Mouse (Mus musculus): ENCODE measurements around the gene Slc15a5. TPM values are rescaled to one million over a fixed set of nuclear protein-coding genes. Genes with fewer than 3 reads are reported as not detected.

The Slc15a5 gene
- total and polyA plus RNA-seq, 3 experiments: 0.98 TPM; not detected in 2

DNA sequence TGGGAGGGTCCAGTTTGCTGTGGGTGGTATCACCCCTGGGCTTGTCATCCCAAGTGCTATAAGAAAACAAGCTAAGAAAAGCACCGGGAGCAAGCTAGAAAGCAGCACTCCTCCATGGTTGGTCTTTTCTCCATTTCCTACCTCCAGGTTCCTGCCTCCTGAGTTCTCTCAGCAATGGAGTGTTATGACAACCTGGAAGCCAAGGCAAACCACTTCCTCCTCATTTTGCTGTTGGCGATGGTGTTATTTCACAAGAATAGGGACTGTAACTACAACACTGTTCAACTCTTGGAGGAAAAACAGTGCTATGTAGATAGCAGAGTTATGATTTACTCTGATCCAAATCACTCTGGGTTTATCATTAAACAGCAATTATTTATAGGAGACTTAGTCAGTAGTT is 34.4 kb downstream of the Slc15a5 start:
- TF ChIP-seq TAL1 (conservative IDR thresholded peaks at IDR 0.05; ENCODE audit: low read depth, low read length): no peak
- TF ChIP-seq POLR2AphosphoS5 (IDR thresholded peaks at IDR 0.05; ENCODE audit: insufficient replicate concordance, low read depth, low read length): no peak
- TF ChIP-seq GATA2 (IDR thresholded peaks at IDR 0.05; ENCODE audit: borderline replicate concordance, low read depth, low read length): no peak
- TF ChIP-seq GATA1 (IDR thresholded peaks at IDR 0.05; ENCODE audit: borderline replicate concordance, low read length): no peak
- TF ChIP-seq CTCF (IDR thresholded peaks at IDR 0.05; ENCODE audit: low read depth, low read length): no peak
- Histone ChIP-seq H3K4me3 (ENCODE audit: low read depth, low read length) (no peak overlapping the region), H3K27me3 (ENCODE audit: insufficient read depth, low read length) (no peaks in the 10 kb centered on the region), H3K9me3 (replicated peaks) (peaks cover 40% of the 10 kb centered on the region), H3K36me3 (replicated peaks) (no peaks in the 10 kb centered on the region), H3K4me1 (ENCODE audit: insufficient read depth, low read depth, low read length) (no peaks in the 10 kb centered on the region)
- no peak for DNase-seq (ENCODE audit: low spot score)
- no peak for ATAC-seq (ENCODE audit: extremely low read depth, insufficient number of reproducible peaks, low FRiP score, poor library complexity, severe bottlenecking)

DNA sequence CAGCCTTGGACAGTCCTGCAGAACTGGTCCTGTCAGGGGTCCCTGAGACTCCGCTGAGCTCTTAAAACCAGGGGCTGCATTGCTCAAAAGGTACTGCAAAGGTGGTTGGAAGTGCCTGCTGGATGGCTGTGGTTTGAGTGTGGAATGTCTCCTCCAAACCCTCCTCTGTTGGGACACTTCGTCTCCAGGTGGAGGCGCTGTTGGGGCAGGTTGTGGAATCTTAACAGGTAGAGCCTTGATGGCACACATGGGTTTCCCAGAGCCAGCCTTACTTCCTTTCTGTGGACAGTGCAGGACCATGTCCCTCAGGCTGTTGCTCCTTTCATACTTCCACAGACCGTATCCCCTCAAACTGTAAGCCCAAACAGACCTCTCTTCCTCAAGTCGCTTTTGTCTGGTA is 36.8 kb downstream of the Slc15a5 start:
- Histone ChIP-seq H3K4me3 (ENCODE audit: low read depth, low read length) (no peak overlapping the region), H3K36me3 (replicated peaks) (no peaks in the 10 kb centered on the region), H3K27me3 (ENCODE audit: insufficient read depth, low read length) (no peaks in the 10 kb centered on the region), H3K4me1 (ENCODE audit: insufficient read depth, low read depth, low read length) (no peaks in the 10 kb centered on the region), H3K9me3 (replicated peaks) (peaks cover 53% of the 10 kb centered on the region)
- ATAC-seq (ENCODE audit: extremely low read depth, insufficient number of reproducible peaks, low FRiP score, poor library complexity, severe bottlenecking): no peak
- TF ChIP-seq TAL1 (conservative IDR thresholded peaks at IDR 0.05; ENCODE audit: low read depth, low read length) (no peak), CTCF (IDR thresholded peaks at IDR 0.05; ENCODE audit: low read depth, low read length) (no peak), POLR2AphosphoS5 (IDR thresholded peaks at IDR 0.05; ENCODE audit: insufficient replicate concordance, low read depth, low read length) (no peak), GATA1 (IDR thresholded peaks at IDR 0.05; ENCODE audit: borderline replicate concordance, low read length) (no peak), GATA2 (IDR thresholded peaks at IDR 0.05; ENCODE audit: borderline replicate concordance, low read depth, low read length) (no peak)
- DNase-seq (ENCODE audit: low spot score): no peak

DNA sequence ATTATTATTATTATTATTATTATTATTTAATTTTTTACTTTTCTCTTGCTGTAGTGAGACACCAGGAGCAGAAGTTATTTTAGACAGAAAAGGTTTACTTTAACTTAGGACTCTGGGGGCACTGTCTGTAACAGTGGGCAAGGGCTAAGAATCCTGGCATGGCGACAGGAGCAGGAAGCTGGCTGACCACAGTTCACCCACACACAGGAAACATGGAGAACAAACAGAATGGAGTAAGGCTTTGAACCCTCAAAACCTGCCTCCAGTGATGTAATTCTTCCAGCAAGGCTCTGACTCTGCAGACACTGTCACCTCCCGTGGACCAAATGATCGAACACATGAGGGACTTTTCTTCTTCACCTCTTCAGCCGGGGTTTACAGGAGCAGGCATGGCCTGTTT is 37.9 kb downstream of the Slc15a5 start:
- H3K9me3 ChIP-seq (replicated peaks): peaks cover 53% of the 10 kb centered on the region
- TF ChIP-seq TAL1 (conservative IDR thresholded peaks at IDR 0.05; ENCODE audit: low read depth, low read length) (no peak), POLR2AphosphoS5 (IDR thresholded peaks at IDR 0.05; ENCODE audit: insufficient replicate concordance, low read depth, low read length) (no peak), GATA1 (IDR thresholded peaks at IDR 0.05; ENCODE audit: borderline replicate concordance, low read length) (no peak), GATA2 (IDR thresholded peaks at IDR 0.05; ENCODE audit: borderline replicate concordance, low read depth, low read length) (no peak), CTCF (IDR thresholded peaks at IDR 0.05; ENCODE audit: low read depth, low read length) (no peak)

DNA sequence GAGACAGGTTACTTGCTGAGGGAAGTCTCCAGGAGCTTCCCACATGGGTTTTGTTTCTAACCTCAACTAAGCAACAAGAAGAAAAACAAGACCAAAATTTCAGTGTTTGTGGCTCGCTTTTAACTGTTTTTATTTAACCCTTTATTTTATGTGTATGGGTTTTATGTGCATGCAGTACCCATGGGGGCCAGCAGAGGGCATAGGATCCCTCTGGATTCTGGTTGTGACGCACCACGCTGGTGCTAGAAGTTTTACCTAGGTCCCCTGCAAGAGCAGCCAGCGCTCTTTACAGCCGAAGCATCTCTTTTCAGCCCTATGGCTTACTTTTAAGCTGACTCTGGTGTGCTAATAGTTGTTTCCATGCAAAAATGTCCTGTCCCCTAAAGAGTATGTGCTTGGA is 42.1 kb downstream of the Slc15a5 start:
- DNase-seq (ENCODE audit: low spot score) (no peak), ATAC-seq (ENCODE audit: extremely low read depth, insufficient number of reproducible peaks, low FRiP score, poor library complexity, severe bottlenecking) (no peak)
- Histone ChIP-seq H3K4me3 (ENCODE audit: low read depth, low read length) (no peak overlapping the region), H3K4me1 (ENCODE audit: insufficient read depth, low read depth, low read length) (no peaks in the 10 kb centered on the region), H3K9me3 (replicated peaks) (peaks cover 41% of the 10 kb centered on the region), H3K27me3 (ENCODE audit: insufficient read depth, low read length) (no peaks in the 10 kb centered on the region), H3K36me3 (replicated peaks) (no peaks in the 10 kb centered on the region)
- TF ChIP-seq GATA2 (IDR thresholded peaks at IDR 0.05; ENCODE audit: borderline replicate concordance, low read depth, low read length) (no peak), POLR2AphosphoS5 (IDR thresholded peaks at IDR 0.05; ENCODE audit: insufficient replicate concordance, low read depth, low read length) (no peak), CTCF (IDR thresholded peaks at IDR 0.05; ENCODE audit: low read depth, low read length) (no peak), GATA1 (IDR thresholded peaks at IDR 0.05; ENCODE audit: borderline replicate concordance, low read length) (no peak), TAL1 (conservative IDR thresholded peaks at IDR 0.05; ENCODE audit: low read depth, low read length) (no peak)

More for the DNA sequence above, 37.9 kb downstream of the Slc15a5 start:
- Histone ChIP-seq H3K36me3 (replicated peaks) (no peaks in the 10 kb centered on the region), H3K4me3 (ENCODE audit: low read depth, low read length) (no peak overlapping the region), H3K4me1 (ENCODE audit: insufficient read depth, low read depth, low read length) (no peaks in the 10 kb centered on the region), H3K27me3 (ENCODE audit: insufficient read depth, low read length) (no peaks in the 10 kb centered on the region)
- DNase-seq (ENCODE audit: low spot score): no peak
- no peak for ATAC-seq (ENCODE audit: extremely low read depth, insufficient number of reproducible peaks, low FRiP score, poor library complexity, severe bottlenecking)

DNA sequence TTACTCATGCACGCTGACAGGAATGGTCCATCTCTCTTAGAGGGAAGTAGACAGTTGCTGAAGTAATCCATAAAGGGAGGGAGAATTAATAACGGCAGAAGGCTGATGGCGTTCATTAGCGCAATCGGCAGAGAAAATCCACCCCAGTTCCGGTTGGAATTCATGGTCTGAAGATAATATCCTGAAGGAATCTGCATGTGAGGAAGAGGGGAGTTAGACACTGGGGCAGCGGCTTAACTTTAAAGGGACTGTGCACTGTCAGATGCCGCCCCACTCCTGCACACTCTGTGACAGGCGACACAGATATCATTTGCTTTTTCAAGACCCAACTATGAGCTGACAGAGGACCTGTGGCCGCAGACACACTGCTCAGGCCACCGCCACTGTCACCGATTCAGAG is 42.8 kb downstream of the Slc15a5 start:
- Histone ChIP-seq H3K4me1 (ENCODE audit: insufficient read depth, low read depth, low read length) (no peaks in the 10 kb centered on the region), H3K4me3 (ENCODE audit: low read depth, low read length) (no peak overlapping the region), H3K36me3 (replicated peaks) (no peaks in the 10 kb centered on the region), H3K27me3 (ENCODE audit: insufficient read depth, low read length) (no peaks in the 10 kb centered on the region), H3K9me3 (replicated peaks) (peaks cover 36% of the 10 kb centered on the region)
- ATAC-seq (ENCODE audit: extremely low read depth, insufficient number of reproducible peaks, low FRiP score, poor library complexity, severe bottlenecking) (no peak), DNase-seq (ENCODE audit: low spot score) (no peak)
- no peak for TF ChIP-seq CTCF (IDR thresholded peaks at IDR 0.05; ENCODE audit: low read depth, low read length)
- no peak for TF ChIP-seq GATA2 (IDR thresholded peaks at IDR 0.05; ENCODE audit: borderline replicate concordance, low read depth, low read length)
- no peak for TF ChIP-seq TAL1 (conservative IDR thresholded peaks at IDR 0.05; ENCODE audit: low read depth, low read length)
- no peak for TF ChIP-seq GATA1 (IDR thresholded peaks at IDR 0.05; ENCODE audit: borderline replicate concordance, low read length)
- no peak for TF ChIP-seq POLR2AphosphoS5 (IDR thresholded peaks at IDR 0.05; ENCODE audit: insufficient replicate concordance, low read depth, low read length)

DNA sequence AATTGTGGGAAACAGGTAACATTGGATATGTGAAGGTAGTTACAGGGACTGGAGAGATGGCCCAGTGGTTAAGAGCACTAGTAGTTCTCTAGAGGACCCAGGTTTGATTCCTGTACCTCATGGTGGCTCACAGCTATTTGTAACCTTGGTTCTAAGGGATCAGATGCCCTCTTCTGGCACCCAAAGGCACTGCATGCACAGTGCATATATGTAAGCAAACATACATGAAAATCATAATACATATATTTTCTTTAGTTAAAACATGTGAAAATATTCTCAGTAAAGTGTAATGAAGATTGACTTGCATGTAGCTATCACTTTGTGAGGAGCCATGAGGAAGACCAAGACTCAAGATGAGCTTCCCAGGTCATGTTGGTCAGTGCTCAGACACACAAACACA is 62.8 kb downstream of the Slc15a5 start:
- H3K4me3 ChIP-seq (ENCODE audit: low read depth, low read length): no peak overlapping the region
- no peak for DNase-seq (ENCODE audit: low spot score)
- H3K4me1 ChIP-seq (ENCODE audit: insufficient read depth, low read depth, low read length): no peaks in the 10 kb centered on the region
- no peak for TF ChIP-seq GATA2 (IDR thresholded peaks at IDR 0.05; ENCODE audit: borderline replicate concordance, low read depth, low read length)
- TF ChIP-seq TAL1 (conservative IDR thresholded peaks at IDR 0.05; ENCODE audit: low read depth, low read length): no peak
- TF ChIP-seq GATA1 (IDR thresholded peaks at IDR 0.05; ENCODE audit: borderline replicate concordance, low read length): no peak
- no peak for TF ChIP-seq CTCF (IDR thresholded peaks at IDR 0.05; ENCODE audit: low read depth, low read length)
- TF ChIP-seq POLR2AphosphoS5 (IDR thresholded peaks at IDR 0.05; ENCODE audit: insufficient replicate concordance, low read depth, low read length): no peak
- H3K36me3 ChIP-seq (replicated peaks): no peaks in the 10 kb centered on the region
- no peak for ATAC-seq (ENCODE audit: extremely low read depth, insufficient number of reproducible peaks, low FRiP score, poor library complexity, severe bottlenecking)
- no peaks in the 10 kb centered on the region for H3K27me3 ChIP-seq (ENCODE audit: insufficient read depth, low read length)
- H3K9me3 ChIP-seq (replicated peaks): peaks cover 41% of the 10 kb centered on the region
